Mouse (Mus musculus) skeletal muscle tissue, adult 2 months (tissue): ENCODE results near the gene Epsti1.

Experiments
- DNase-seq: peaks from one replicate; pipeline ENCODE4 v3.0.0-alpha.2; 2012; ENCODE audit warnings: low read depth, low spot score

Epsti1 gene

GRCm38 (mm10) chr14:77923076-77923865 lies 19.2 kb downstream of the Epsti1 start:
- DNase-seq: no peak

- no peak for DNase-seq
These were observed 21.4 kb downstream of the Epsti1 start for GRCm38 (mm10) chr14:77925414-77925813.

- no peak for DNase-seq
These were observed 22.7 kb downstream of the Epsti1 start for GRCm38 (mm10) chr14:77926718-77927117.

GRCm38 (mm10) chr14:77928021-77928420 lies 24.0 kb downstream of the Epsti1 start:
- DNase-seq: peak; percentile 19

GRCm38 (mm10) chr14:77928653-77929052 lies 24.6 kb downstream of the Epsti1 start:
- DNase-seq: no peak

- no peak for DNase-seq
These were observed 25.2 kb downstream of the Epsti1 start for GRCm38 (mm10) chr14:77929139-77929678.

GRCm38 (mm10) chr14:77932150-77933047 lies 28.4 kb downstream of the Epsti1 start:
- no peak for DNase-seq

GRCm38 (mm10) chr14:77933243-77933642 lies 29.2 kb downstream of the Epsti1 start:
- no peak for DNase-seq

GRCm38 (mm10) chr14:77934431-77934830 lies 30.4 kb downstream of the Epsti1 start:
- no peak for DNase-seq

- DNase-seq: no peak
These were observed 37.1 kb downstream of the Epsti1 start for GRCm38 (mm10) chr14:77941105-77941504.

- DNase-seq: no peak
These were observed 38.2 kb downstream of the Epsti1 start for GRCm38 (mm10) chr14:77942235-77942634.

GRCm38 (mm10) chr14:77942793-77943558 lies 38.9 kb downstream of the Epsti1 start:
- DNase-seq: no peak

- no peak for DNase-seq
These were observed 57.7 kb downstream of the Epsti1 start for GRCm38 (mm10) chr14:77961741-77962140.

GRCm38 (mm10) chr14:77963525-77963924 lies 59.5 kb downstream of the Epsti1 start:
- DNase-seq: no peak

GRCm38 (mm10) chr14:77971355-77971754 lies 67.3 kb downstream of the Epsti1 start:
- DNase-seq: no peak

GRCm38 (mm10) chr14:77974221-77974620 lies 70.2 kb downstream of the Epsti1 start:
- no peak for DNase-seq

- DNase-seq: no peak
These were observed 71.7 kb downstream of the Epsti1 start for GRCm38 (mm10) chr14:77975702-77976101.

- no peak for DNase-seq
These were observed 77.5 kb downstream of the Epsti1 start for GRCm38 (mm10) chr14:77981516-77981915.

- no peak for DNase-seq
These were observed 93.7 kb downstream of the Epsti1 start for GRCm38 (mm10) chr14:77997731-77998130.

GRCm38 (mm10) chr14:78004486-78004885 lies 100.4 kb downstream of the Epsti1 start:
- DNase-seq: no peak

GRCm38 (mm10) chr14:78008019-78008418 lies 104.0 kb downstream of the Epsti1 start:
- DNase-seq: no peak

- no peak for DNase-seq
These were observed 107.8 kb downstream of the Epsti1 start for GRCm38 (mm10) chr14:78011808-78012207.
